Mouse (Mus musculus) midbrain, embryonic 11.5 days (tissue): ENCODE measurements around the gene Smyd1. TPM values are rescaled to one million over a fixed set of nuclear protein-coding genes. Genes with fewer than 3 reads are reported as not detected.

Experiments used
- ATAC-seq: fragments of 200-750 bp; cut with Nextera tagmentation; 2 replicates; pipeline ENCODE4 v1.8.0; 2017; ENCODE audit warnings: moderate TSS enrichment, moderate library complexity; ENCODE audit not compliant: low FRiP score
- DNase-seq: peaks from one replicate; pipeline ENCODE4 v3.0.0; 2015; ENCODE audit warnings: low spot score; ENCODE audit errors: missing footprints
- H3K27ac ChIP-seq: fragments of 300-500 bp; sonication (generic); 2 replicates; pipeline ENCODE4 v1.5.1; 2014; ENCODE audit warnings: low read depth, low read length
- H3K27me3 ChIP-seq: fragments of 300-500 bp; sonication (generic); 2 replicates; pipeline ENCODE4 v1.6.1; 2014; ENCODE audit warnings: mild to moderate bottlenecking, low read length, moderate library complexity, mixed read lengths; ENCODE audit not compliant: control insufficient read depth, insufficient read depth
- H3K36me3 ChIP-seq: fragments of 300-500 bp; sonication (generic); 2 replicates; pipeline ENCODE4 v1.6.1; 2014; ENCODE audit warnings: mild to moderate bottlenecking, low read length, moderate library complexity, mixed read lengths; ENCODE audit not compliant: control insufficient read depth, insufficient read depth
- H3K4me1 ChIP-seq: fragments of 300-500 bp; sonication (generic); 2 replicates; pipeline ENCODE4 v1.6.1; 2014; ENCODE audit warnings: low read length; ENCODE audit not compliant: control insufficient read depth, insufficient read depth
- H3K4me2 ChIP-seq: fragments of 300-500 bp; sonication (generic); 2 replicates; pipeline ENCODE4 v1.6.1; 2014; ENCODE audit warnings: mild to moderate bottlenecking, moderate library complexity
- H3K4me3 ChIP-seq: fragments of 300-500 bp; sonication (generic); 2 replicates; pipeline ENCODE4 v1.5.1; 2014; ENCODE audit warnings: low read depth, low read length
- H3K9ac ChIP-seq: fragments of 300-500 bp; sonication (generic); 2 replicates; pipeline ENCODE4 v1.6.1; 2014; ENCODE audit warnings: low read length
- H3K9me3 ChIP-seq: fragments of 300-500 bp; sonication (generic); 2 replicates; pipeline ENCODE4 v1.6.1; 2016; ENCODE audit warnings: low read length; ENCODE audit not compliant: control insufficient read depth
- WGBS: fragments of 180-500 bp; shearing (Covaris S2); extraction: QIAGEN DNeasy Blood & Tissue Kit; methylation state at CpG from one replicate; pipeline ENCODE4 v1.1.7; 2014; 5-methylcytosine and 5-hydroxymethylcytosine counted together
- polyA plus RNA-seq: library from polyadenylated mRNA; unstranded; fragments of >200 nt; fragmentation: Nextera tagmentation; extraction: Ambion mirVana; gene quantifications from 2 replicates; pipeline ENCODE4 v1.2.1, GENCODE M21; 2014

Smyd1 gene
- 0.12 and 0.15 TPM in 2 replicates for polyA plus RNA-seq

GRCm38 (mm10) chr6:71321826-71322283 is at the start of gene Smyd1:
TSS of gene Smyd1 (minus strand) at chr6:71322233.
- Histone ChIP-seq H3K4me3 (no peak within 1 kb of the TSS), H3K4me1 (no peaks in the 10 kb centered on the region), H3K9ac (no peak within 1 kb of the TSS), H3K4me2 (no peak within 1 kb of the TSS), H3K36me3 (no peaks in the 10 kb centered on the region), H3K9me3 (no peaks in the 10 kb centered on the region), H3K27ac (no peak within 1 kb of the TSS), H3K27me3 (no peaks in the 10 kb centered on the region)
- whole genome bisulfite sequencing, result 86% methylated on average over 3 of the region's 3 CpGs
- no peak for ATAC-seq
- no peak for DNase-seq

DNA sequence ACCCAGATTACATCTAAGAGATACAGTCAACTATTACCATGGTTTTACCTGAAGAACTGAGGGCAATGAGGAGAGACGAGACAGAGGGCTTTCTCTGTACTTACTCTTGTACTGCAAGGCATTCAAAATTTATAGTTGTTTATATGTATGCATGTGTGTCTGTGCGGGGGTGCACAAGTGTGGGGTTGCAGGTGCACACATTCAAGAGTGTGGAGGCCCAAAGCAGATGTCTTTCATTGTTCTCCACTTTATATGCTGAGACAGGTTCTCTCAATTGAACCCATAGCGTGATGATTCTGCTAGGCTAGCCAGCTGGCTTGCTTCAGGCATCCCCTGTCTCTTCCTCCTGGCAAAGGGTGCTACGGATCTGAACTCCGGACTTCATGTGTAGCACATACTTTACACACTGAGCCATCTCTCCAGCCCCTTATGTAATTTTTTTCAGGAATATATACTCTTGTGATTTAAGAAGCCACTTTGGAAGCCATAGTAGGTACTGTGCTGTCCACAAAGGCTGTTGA is 49.1 kb upstream of the Smyd1 start:
- Histone ChIP-seq H3K4me1 (no peaks in the 10 kb centered on the region), H3K36me3 (no peaks in the 10 kb centered on the region), H3K4me3 (no peak overlapping the region), H3K9ac (no peak overlapping the region), H3K9me3 (no peaks in the 10 kb centered on the region), H3K27me3 (no peaks in the 10 kb centered on the region), H3K4me2 (no peak overlapping the region), H3K27ac (no peak overlapping the region)
- ATAC-seq (no peak), DNase-seq (no peak)
- WGBS, result 92% methylated on average over 5 of the region's 5 CpGs

DNA sequence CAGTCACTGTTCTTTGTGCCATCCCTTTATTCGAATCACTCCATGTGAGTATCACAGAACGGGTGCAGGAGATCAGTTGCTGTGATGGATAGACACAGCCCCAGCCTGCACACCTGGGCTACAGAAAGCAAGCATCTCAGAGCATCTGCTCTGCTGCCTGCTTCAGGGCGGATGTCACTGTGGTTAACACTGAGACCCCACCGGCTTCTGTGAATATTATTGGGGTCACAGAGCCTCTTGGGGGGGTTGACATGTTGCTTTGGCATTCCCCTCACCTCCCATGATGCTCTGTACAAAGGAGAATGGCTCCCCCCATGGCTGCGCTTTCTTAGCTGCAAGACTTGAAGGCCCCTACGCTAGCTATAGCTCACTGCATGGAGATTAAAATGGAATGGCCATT is 47.4 kb upstream of the Smyd1 start:
- WGBS, result 91% methylated on average over 6 of the region's 6 CpGs
- H3K4me1 ChIP-seq, result no peaks in the 10 kb centered on the region
- no peak overlapping the region for H3K4me3 ChIP-seq
- no peaks in the 10 kb centered on the region for H3K27me3 ChIP-seq
- H3K9me3 ChIP-seq, result no peaks in the 10 kb centered on the region
- no peaks in the 10 kb centered on the region for H3K36me3 ChIP-seq
- H3K9ac ChIP-seq, result no peak overlapping the region
- ATAC-seq (no peak), DNase-seq (no peak)
- H3K4me2 ChIP-seq, result no peak overlapping the region
- H3K27ac ChIP-seq, result no peak overlapping the region

DNA sequence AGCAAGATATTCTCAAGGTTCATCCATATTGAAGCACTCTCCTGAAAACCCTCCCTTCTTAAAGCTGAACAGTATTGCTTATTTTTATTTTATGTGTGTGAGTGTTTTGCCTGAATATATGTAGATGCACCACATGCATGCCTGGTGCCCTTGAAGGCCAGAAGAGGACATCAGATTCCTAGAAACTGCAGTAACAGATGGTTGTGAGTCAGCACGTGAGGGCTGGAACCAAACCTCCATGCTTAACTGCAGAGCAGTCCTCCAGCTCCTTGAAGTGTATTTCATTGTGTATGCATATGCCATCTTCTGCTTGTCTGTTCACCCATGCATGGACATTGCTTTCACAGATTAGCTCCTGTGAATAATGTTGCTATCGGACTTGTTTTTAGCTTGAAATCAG is 42.0 kb upstream of the Smyd1 start:
- ATAC-seq (no peak), DNase-seq (no peak)
- WGBS, result 66% methylated on average over 2 of the region's 2 CpGs
- no peaks in the 10 kb centered on the region for H3K27me3 ChIP-seq
- no peaks in the 10 kb centered on the region for H3K4me1 ChIP-seq
- no peak overlapping the region for H3K27ac ChIP-seq
- no peak overlapping the region for H3K9ac ChIP-seq
- no peak overlapping the region for H3K4me2 ChIP-seq
- no peaks in the 10 kb centered on the region for H3K9me3 ChIP-seq
- H3K4me3 ChIP-seq, result no peak overlapping the region
- no peaks in the 10 kb centered on the region for H3K36me3 ChIP-seq

DNA sequence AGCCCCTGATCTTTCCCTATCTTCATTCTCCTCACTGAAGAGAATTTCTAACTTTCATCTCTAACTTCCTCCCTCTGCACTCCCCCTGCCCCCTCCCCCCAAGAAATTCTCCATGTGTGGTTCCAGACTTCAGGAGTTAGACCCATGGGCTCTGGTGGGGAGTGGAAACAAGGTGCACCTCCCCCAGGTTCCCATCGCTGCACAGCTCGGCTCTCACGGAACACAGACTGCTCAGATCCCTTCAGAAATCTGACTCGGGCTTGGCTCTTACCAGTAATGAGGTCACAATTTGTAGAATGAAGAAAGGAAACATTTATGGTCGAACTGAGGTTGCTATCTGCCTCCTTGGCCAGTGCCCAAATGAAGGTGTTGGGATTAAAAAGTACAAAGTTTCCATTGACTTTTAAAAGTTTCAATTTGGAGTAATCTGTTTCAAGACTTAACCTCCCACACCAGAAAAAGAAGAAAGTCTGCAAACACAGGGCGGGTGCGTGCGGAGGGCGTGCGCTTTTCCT is 39.2 kb upstream of the Smyd1 start:
- 88% methylated on average over 10 of the region's 10 CpGs for WGBS
- Histone ChIP-seq H3K4me2 (no peak overlapping the region), H3K4me1 (no peaks in the 10 kb centered on the region), H3K27ac (no peak overlapping the region), H3K27me3 (no peaks in the 10 kb centered on the region), H3K9ac (no peak overlapping the region), H3K4me3 (no peak overlapping the region), H3K36me3 (no peaks in the 10 kb centered on the region), H3K9me3 (no peaks in the 10 kb centered on the region)
- DNase-seq (no peak), ATAC-seq (no peak)

DNA sequence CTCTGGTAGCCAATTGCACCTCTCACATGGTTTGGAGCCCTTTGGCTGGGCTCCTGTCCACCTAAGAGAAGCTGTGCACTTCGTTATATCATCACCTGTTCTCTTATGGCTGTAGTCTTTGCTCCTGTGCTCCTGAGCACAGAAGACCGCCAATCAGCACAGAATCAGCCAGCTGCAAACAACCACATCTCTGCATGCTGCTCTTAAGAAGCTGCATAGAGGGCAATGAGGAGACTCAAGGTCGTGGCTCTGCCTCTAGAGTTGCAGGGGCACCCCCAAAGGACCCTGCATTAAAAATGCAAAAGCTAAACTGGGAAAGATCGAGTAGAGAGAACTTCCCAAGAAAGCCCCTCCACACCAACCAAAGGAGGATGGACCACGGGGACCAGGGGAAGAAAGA is 38.7 kb upstream of the Smyd1 start:
- H3K9me3 ChIP-seq, result no peaks in the 10 kb centered on the region
- no peak overlapping the region for H3K4me2 ChIP-seq
- no peaks in the 10 kb centered on the region for H3K4me1 ChIP-seq
- no peak overlapping the region for H3K4me3 ChIP-seq
- ATAC-seq (no peak), DNase-seq (no peak)
- H3K9ac ChIP-seq, result no peak overlapping the region
- H3K27me3 ChIP-seq, result no peaks in the 10 kb centered on the region
- H3K27ac ChIP-seq, result no peak overlapping the region
- 64% methylated on average over 5 of the region's 5 CpGs for WGBS
- H3K36me3 ChIP-seq, result no peaks in the 10 kb centered on the region

DNA sequence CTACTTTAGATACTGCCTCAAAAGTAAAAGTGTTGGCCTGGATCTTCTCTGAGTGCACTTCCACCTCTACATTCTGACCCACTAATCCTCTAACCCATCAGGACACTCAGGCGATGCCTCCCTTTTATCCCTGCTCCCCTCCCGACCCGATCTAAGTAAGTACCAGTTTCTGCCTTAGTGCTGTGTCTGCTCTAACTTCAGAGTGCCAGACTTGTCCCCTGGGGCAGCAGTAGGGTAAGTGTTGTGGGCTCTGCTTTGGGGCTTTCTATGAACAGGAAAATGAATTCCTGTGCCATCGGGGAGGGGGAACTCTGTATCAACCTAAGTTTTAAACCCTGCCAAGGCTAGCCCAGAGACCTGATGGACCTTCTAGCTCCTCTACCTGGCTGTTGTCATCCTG is 38.2 kb upstream of the Smyd1 start:
- Histone ChIP-seq H3K4me2 (no peak overlapping the region), H3K4me1 (no peaks in the 10 kb centered on the region), H3K9ac (no peak overlapping the region), H3K27me3 (no peaks in the 10 kb centered on the region), H3K36me3 (no peaks in the 10 kb centered on the region), H3K27ac (no peak overlapping the region), H3K4me3 (no peak overlapping the region), H3K9me3 (no peaks in the 10 kb centered on the region)
- DNase-seq (no peak), ATAC-seq (no peak)
- 73% methylated on average over 4 of the region's 4 CpGs for WGBS

DNA sequence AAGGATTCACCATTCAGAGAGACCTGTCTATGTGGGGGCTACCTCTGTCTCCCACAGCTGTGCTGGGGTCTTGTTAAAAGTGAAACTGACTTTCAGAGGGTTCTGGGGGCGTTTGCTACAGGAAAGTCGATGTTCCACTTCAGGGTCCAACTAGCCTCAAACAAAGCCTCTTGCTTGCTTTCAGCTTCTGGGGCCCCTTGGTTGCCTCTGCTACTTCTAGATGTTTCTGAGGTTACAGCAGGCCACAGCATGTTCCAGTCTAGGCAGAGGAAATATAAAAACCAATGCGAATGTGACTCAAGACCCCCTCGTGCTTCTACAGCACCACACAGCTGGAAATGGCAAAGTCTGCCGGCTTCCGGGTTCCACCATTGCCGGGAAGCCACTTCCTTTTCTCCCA is 35.5 kb upstream of the Smyd1 start:
- Histone ChIP-seq H3K4me3 (no peak overlapping the region), H3K36me3 (no peaks in the 10 kb centered on the region), H3K27ac (no peak overlapping the region), H3K27me3 (no peaks in the 10 kb centered on the region), H3K4me1 (no peaks in the 10 kb centered on the region), H3K9me3 (no peaks in the 10 kb centered on the region), H3K4me2 (no peak overlapping the region), H3K9ac (no peak overlapping the region)
- 95% methylated on average over 7 of the region's 7 CpGs for WGBS
- no peak for ATAC-seq
- no peak for DNase-seq

DNA sequence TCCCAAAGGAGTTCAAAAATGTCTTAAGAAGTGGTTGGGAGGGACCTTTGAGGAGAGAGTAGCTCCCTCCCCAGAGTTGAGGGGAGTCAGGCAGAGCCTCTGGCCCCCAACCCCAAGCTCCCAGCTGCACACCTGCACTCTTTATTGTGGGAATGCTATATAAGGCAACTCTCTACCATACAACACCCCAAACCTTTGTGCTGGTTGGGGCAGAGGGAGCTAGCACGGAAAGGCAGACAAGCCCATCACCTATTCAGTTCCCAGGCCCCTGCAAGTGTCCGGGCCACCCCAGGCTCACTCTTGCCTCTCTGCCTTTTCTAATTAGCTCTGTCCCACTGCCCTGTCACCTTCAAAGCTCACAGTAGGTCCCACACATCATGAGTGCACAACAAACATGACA is 31.7 kb upstream of the Smyd1 start:
- H3K4me3 ChIP-seq, result no peak overlapping the region
- H3K27me3 ChIP-seq, result no peaks in the 10 kb centered on the region
- H3K27ac ChIP-seq, result no peak overlapping the region
- H3K9ac ChIP-seq, result no peak overlapping the region
- H3K9me3 ChIP-seq, result no peaks in the 10 kb centered on the region
- no peaks in the 10 kb centered on the region for H3K4me1 ChIP-seq
- H3K4me2 ChIP-seq, result no peak overlapping the region
- ATAC-seq, result no peak
- DNase-seq, result no peak
- H3K36me3 ChIP-seq, result no peaks in the 10 kb centered on the region
- WGBS, result 76% methylated on average over 2 of the region's 2 CpGs
